Mouse (Mus musculus): ENCODE data around the gene Pgm3. TPM values are rescaled to one million over a fixed set of nuclear protein-coding genes. Genes with fewer than 3 reads are reported as not detected.
"Not testable (repeated sequence)": the region's sequence is repeated elsewhere in the genome, so short reads cannot be mapped to it uniquely, and the experiment has no call there.

Pgm3 gene
- total RNA-seq (2021): 10 to 100 TPM; 17.6 to 18.1 TPM
- long read RNA-seq, transcript Pgm3-201 (13 exons, 2,666 nt): major isoform, 21 of 22 reads
- long read RNA-seq, partial matches to known transcripts: 0 of 22 reads
- long read RNA-seq, other reads (novel, unspliced or antisense): 1 of 22 reads

DNA sequence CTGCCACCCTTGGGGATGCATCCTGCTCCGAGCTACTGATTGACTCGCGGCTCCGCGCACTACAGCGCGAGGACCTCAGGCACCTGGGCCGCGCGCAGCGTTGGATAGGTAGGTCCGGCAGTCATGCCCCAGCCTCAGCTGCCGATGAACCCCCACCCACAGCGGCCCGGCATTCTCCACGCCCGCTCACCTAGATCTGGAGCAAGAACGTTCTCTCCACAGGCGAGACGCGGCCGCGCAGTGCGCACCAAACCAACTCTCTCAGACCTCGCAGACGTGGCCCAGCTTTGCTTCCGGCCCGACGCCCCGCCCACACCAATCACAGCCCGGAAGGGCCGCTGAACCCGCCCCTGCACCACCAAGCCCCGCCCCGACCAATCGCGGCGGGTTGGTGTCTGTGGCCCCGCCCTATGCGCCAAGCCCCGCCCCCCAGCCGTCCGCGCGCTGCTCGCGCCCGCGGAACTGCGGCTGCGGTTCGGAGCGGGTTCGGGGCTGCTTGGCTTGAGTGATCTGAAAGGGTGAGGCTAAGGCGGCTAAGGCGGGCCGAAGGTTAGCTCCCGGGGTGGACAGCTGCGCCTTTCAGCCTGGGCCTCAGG is at the start of gene Pgm3, which contains the start of gene Rwdd2a:
TSS of gene Pgm3 (minus strand) at position 303 of the 596 bp plus-strand sequence.
TSS of gene Rwdd2a (plus strand) at position 452 of the 596 bp plus-strand sequence.
- DNase-seq (ENCODE audit: low spot score in 2 of 2): peak; percentile 96 to 97

DNA sequence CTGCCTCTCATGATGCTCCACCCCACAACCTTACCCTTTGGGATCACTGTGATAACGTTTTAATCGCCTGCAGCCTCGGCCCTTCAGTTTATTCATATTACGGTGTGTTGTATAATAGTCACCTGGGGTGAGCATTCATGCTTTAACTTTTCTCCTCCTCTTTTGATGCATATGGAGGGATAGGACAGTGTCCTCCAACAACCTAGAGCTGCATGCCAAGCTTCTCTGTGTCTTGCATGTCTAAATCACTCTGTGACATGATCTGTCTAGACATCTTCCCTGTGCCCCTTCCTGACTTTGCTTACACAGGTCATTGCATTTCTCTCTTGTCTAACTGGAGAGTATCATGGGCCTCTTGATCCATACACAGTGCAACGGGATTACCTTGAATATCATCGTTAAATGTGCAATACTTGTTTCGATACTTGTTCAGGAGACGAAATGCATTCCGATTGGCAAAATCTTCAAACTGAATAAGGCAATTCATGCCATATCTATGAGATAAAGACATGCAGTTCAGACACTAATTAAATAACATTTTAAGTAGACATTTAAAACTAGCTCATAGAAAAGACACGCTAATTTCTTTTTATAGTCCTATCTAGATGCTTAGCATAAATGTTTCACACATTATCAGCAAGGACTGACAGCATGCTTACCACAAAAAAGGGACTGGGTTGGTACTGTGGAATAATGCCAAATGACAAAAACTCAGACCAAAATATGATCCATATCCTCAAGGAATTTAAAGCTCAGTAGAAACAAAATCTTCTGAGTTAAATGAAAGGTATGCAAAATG is 47.9 kb upstream of the Pgm3 start:
- no peak for DNase-seq (ENCODE audit: low spot score in 2 of 2)

DNA sequence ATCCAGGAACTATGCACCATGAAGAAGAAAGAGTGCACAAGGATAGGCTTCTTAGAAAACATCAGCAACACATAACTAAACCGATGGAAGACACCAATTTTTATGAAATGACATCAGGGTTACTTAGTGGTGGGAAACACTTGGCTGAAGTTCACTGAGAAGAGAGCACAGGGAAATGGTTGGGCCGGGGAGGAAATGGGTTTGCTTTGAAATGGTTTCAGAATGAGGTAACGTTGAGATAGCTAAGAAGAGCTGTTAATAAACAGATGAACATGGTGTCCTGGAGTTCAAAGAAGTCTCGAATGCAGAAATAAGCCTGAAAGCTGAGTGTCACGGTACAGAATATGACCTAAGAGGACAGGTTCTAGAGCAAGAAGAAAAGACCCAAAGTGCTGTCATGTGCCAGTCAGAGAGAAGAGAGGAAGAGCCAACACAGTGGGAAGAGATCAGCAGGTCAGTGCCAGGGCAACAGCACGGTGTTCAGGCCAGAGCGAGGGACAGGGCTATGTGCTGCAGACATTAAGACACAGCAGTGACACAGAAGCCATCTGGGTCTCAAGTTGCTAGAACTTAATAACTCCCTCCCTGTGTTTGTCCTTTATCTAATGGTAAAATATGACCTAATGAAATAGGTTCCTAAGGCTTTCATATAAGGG is 46.3 kb upstream of the Pgm3 start:
- no peak for DNase-seq (ENCODE audit: low spot score in 2 of 2)

DNA sequence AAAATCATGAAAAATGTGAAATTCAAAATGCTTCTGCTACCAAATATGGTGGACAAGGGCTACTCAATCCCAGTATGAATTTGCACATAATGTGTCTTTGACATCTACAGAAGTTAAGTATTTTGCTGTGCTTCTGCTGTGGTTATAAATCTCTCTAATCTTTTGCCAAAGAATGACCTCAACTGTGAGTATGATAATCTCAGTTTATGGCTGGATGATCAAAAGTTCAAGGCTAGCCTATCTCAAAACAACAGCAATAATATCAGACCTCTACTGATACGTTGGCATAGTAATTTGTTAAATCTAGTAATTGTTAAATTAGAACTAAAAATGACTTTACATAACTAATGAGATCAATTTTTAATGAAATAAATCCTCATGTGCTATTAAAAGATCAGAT is 44.1 kb upstream of the Pgm3 start:
- no peak for DNase-seq (ENCODE audit: low spot score in 2 of 2)

DNA sequence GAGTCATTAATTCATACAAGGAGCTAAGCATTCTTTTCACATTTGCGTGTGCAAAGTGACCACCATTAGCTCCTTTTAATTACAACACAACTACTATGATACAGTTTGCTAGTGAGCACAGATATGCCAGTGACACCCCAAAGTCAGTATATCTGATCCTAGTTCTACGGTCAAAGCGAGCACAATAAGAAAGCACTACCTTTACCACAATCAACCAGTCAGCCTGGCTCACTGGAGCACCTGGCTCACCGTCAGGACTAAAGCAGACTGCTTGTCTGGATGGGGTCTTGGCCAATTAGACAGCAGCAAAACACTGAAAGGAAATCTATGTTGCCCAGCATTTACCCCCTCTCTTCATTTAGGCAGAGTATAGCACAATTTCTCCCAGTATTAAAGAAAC is 40.4 kb upstream of the Pgm3 start:
- no peak for DNase-seq (ENCODE audit: low spot score in 2 of 2)

DNA sequence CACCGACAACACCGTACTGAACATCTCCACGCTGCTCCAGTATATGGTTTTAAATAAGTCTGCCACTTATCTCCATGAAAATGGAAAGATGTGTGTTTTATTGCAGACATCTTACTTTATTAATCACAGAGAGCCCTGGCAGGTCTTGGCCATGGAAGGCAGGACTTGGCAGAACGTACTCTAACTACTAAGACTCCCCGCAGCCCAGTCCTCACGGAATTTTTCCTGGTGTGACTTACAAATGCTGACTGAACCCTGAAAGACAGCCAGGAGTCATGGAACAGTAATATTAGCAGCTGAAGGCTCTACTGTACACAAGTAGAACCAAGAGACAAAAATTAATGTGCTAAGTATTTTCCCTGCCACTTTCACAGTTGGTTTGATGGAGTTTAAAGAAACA is 34.1 kb upstream of the Pgm3 start:
- DNase-seq (ENCODE audit: low spot score in 2 of 2): no peak

DNA sequence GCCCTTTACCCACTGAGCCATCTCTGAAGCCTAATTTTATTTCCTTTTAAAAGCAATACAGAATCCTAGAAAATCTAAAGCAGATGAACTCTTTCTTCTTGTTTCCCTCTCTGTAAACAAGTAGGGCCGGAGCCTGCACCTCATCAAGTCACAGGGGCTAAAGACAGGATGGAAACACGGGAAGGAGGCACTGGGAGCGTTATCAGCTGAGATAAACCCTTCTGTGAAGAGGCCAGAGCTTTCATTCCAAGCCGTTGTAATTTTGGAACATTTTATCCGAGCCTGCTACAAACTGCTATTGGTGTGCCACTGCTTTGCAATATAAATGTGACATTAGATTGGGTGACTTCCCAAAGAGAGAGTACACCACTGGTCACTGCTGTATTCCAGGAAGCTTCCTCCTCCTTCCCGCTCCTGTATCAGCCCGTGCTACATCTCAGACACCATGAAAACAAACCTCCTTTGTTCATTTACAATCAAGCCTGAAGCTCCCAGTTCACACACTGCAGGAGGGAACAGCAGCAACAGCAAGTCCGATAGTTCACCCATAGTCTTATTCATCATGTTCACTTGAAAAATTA is 28.2 kb upstream of the Pgm3 start:
- DNase-seq (ENCODE audit: low spot score in 2 of 2): no peak

DNA sequence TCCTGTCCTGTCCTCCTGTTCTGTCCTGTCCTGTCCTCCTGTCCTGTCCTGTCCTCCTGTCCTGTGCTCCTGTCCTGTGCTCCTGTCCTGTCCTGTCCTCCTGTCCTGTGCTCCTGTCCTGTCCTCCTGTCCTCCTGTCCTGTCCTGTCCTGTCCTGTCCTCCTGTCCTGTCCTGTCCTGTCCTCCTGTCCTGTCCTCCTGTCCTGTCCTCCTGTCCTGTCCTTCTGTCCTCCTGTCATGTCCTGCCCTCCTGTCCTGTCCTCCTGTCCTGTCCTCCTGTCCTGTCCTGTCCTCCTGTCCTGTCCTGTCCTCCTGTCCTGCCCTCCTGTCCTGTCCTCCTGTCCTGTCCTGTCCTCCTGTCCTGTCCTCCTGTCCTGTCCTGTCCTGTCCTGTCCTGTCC is 25.3 kb upstream of the Pgm3 start:
- DNase-seq (ENCODE audit: low spot score in 2 of 2): not testable (repeated sequence)

DNA sequence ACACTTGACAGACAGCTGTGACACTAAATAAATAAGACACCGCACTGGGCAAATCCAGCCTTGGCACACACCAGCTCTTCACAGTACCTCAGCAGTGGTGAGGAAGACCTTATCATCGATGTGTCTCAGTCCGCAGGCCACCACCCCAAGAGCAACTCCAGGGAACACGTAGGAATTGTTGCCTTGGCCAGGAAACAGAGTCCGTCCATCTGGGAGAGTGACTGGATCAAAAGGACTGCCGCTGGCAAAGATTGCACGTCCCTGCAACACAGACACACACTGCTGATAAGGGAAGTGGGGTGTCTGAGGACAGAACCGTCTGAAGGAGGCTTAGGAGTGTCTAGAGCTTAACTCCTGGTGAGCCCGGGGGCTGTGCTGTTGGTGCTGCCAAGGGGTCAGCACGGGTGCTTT is 22.7 kb upstream of the Pgm3 start:
- DNase-seq (ENCODE audit: low spot score in 2 of 2): not testable (repeated sequence)

DNA sequence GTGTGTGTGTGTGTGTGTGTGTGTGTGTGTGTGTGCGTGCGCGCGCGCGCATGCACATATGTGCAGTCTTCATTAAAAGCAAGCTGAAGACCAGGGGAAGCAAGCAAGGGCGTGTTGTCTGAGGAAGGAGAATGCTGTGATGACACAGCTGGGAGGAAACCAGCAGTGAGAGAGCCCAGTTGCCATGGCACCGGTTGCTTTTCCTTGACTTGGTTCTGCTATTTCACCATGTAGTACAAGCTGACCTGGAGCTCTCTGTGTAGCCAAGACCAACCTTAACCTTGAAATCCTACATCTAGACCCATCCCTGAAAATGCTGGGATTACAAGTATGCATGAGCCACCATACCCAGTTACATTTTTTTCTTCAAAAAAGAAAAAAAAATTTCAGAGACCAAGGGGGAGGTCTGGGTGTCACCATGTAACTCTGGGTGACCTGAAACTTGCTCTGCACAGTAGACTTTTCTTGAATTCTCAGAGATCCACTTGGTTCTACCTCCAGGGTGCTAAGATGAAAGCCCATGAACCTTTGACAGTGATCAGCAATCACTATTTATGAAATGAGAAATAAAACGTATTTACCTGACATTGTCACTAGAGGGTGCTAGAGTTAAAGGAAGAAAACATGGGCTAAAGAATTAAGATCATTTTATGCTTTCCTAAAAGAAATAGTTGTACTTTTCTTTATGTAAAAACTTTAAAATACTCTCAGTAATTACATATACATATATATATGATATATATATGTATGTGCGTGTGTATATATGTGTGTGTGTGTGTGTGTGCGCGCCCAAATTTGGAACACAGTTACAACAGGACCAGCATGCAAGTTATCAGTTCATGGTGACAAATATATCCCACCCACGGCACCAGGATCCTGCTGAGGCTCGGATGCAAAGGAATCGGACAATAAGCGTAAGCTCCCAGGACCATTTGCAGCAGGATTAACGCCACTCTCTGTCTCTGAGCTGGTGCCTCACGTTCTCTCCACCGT is 21.3 kb upstream of the Pgm3 start:
- DNase-seq (ENCODE audit: low spot score in 2 of 2): peak; percentile 48 to 59

DNA sequence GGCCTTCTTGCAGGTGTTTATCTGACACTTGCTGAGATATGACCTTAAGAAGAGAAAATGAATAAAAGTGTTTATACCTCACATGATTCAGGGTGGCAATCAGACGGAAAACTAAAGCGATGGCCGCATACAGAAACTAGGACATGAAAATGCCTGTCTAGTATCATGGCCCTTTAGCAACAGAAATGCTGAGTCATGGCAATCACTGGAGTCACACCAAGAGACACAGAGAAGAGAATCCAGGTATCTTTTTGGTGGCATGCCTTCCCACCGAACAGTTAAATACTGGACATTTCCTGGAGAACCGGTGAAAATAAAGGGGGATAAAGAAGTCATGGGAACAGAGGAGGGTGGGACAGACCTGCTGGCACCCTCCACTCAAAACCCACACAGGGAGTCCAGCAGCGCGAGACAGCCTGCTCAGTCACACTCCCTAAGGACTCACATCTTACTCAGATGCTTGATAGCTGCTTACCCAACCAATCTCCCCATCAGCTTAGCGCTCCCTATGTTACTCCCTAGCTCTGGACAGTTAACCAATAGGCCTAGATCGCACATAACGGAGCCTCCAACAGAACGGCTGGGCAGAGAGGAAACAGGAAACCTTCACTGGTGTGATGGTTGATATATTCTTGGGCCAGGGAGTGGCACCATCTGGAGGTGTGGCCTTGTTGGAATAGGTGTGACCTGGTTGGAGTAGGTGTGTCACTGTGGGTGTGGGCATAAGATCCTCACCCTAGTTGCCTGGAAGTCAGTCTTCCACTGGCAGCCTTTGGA is 15.6 kb upstream of the Pgm3 start:
- DNase-seq (ENCODE audit: low spot score in 2 of 2): no peak

DNA sequence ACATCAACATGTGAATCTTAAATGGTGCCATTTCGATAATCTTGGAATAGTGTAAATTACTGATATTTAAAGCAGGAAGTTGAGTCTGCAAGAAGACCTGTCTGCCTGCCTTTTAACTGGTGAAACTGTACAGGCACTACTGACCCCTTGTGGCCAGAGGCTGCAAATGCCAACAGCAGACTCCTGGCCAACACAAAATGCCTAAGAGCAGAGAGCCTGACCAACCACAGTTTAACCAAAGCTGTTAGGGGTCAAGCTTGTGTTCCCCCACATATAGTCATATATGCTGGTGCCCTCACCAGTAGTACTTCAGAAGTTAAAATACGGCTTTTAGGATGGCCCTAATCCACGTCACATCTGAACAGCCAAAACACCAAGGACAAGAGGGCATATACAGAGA is 12.1 kb upstream of the Pgm3 start:
- DNase-seq (ENCODE audit: low spot score in 2 of 2): peak; percentile 52 to 83

DNA sequence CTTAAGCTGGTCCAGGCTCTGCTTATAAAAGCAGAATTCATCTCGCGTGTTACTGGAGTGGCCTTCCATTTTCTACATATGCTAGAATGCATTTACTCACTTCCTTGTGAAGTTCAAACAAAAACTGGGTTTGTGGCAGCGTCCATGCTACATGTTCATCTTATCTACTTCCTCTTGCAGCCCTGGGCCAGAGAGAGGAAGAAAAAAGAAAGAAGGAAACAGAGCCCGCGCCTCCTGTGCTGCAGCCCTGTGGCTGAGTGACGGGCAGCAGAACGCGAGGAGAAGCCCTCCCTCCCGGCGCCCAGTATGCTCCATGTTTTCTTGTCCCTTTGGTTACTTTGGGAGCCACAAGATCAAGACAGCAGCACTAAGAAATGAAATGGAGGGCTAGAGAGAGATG is 8.0 kb upstream of the Pgm3 start:
- no peak for DNase-seq (ENCODE audit: low spot score in 2 of 2)

DNA sequence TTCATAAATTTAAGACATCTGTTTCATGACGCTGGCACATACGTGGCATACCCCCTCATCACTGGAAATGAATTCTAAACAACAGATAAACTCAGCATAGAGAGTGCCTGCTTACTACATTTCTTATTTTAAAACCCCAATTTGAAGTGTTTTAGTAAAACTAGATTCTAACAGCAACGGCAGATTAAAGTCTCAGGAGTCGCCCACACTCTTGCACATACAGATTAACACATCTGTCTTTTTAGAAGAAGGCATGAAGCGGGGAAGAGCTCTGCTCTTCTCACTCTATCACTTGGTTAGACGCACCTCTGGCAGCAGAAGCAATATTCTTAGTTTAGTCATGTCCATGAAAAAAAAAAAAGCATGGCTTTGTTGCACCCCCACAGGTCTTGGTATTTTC is 3.5 kb upstream of the Pgm3 start:
- DNase-seq (ENCODE audit: low spot score in 2 of 2): no peak

DNA sequence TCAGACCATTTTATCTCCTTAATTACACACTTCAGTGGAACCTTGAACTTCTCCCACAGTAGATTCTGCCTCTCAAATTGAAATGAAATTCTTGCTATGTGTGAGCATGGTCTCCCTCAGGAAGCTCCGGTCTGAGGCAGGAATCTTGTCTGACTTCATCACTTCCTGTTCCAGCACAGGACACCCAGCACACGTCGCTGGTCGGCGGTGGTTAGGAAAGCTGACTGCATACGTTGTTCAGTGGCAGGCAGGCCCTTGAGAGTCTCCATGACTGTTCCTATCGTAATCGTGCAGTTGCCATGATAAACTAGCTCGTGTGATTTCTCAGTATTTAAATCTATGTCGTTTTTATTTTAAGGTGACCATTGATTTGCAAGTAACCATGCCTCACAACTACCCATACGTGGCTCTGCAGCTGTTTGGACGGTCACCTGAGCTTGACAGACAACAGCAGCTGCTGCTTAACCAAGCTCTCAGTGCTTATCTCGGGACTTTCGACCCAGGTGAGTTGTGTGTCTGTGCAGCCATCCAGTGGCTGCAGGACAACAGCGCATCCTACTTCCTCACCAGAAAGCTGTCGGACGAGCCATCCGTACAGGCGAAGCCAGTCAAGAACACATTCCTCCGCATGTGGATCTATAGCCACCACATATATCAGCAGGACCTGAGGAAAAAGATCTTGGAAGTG is 2.1 kb upstream of the Pgm3 start:
- DNase-seq (ENCODE audit: low spot score in 2 of 2): no peak

DNA sequence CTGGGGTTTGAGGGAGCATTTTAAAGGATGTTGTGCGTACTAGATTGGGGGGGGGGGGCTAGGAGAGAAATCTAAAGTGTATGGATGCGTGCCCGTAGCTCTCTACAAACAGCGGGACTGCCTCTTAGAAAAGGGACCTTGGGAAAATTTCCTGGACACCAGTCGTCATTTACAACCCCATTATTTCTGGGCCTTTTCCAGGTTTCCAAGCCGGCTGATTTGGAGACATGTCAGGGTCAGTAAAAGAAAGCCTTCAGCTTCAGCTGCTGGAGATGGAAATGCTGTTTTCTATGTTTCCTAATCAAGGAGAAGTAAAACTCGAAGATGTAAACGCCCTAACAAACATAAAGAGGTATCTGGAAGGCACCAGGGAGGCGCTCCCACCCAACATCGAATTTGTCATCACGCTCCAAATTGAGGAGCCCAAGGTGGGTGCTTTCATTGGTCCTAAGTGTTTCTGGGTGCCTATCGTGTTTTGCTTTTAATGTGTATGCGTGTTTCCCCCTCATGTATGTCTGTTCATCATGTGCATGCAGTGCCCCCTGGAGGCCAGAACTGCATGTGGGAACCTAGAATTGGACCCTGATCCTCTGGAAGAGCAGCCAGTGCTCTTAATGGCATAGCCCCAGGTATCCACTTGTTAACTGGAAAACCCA is 1.1 kb upstream of the Pgm3 start:
- peak; percentile 52 to 91 for DNase-seq (ENCODE audit: low spot score in 2 of 2)

DNA sequence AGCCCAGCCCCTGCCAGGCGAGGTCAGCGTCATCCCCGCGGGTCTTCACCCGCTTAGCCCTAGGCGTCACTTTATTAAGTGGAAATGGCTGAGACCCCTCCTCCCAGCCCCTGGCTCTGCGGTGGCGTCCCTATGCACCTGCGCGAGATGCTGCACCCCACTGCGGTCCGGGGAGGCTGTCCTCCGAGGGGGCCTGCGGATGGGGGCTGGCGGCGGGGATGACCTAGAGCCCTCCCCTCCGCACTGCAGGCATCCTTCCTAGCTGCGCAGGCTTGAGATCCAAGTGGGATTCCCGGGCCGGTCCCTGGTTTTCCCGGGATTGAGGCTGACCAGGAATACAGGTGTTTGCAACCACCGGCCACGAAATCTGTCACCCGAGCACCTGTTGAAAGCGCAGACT is 554 bp upstream of the Pgm3 start:
- peak in 1 of 2 experiments; percentile 27 for DNase-seq (ENCODE audit: low spot score in 2 of 2)

DNA sequence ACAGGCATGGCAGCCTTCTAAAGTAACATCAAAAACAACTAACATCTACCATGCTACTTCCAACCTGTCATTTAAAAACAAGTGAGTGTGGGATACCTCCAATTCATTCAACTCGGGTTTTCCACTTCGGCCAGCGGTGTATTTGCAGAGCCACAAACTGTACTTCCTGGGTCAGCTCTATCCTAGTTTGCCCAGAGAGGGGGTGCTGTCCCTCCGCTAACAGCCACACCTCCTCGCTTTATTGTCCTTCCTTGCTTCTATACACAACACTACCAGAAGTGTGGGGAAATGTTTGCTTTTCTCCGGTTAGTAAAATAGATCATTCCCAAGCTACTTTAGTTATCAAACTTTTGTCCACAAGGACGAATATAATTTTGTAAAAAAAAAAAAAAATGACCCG is 696 bp downstream of the Pgm3 start:
- no peak for DNase-seq (ENCODE audit: low spot score in 2 of 2)
